Mouse (Mus musculus) B cell, adult (primary cell): ENCODE data around the gene Rap1gap. TPM values are rescaled to one million over a fixed set of nuclear protein-coding genes. Genes with fewer than 3 reads are reported as not detected.

Source experiments
- total RNA-seq: library from RNA; stranded (reverse); gene quantifications from 4 replicates; pipeline ENCODE4 v1.2.4, GENCODE M21; 2023; ENCODE audit not compliant: inconsistent age

Gene Rap1gap
- 8.6 to 15.2 TPM (median 12.3 TPM) in 4 replicates for total RNA-seq

DNA sequence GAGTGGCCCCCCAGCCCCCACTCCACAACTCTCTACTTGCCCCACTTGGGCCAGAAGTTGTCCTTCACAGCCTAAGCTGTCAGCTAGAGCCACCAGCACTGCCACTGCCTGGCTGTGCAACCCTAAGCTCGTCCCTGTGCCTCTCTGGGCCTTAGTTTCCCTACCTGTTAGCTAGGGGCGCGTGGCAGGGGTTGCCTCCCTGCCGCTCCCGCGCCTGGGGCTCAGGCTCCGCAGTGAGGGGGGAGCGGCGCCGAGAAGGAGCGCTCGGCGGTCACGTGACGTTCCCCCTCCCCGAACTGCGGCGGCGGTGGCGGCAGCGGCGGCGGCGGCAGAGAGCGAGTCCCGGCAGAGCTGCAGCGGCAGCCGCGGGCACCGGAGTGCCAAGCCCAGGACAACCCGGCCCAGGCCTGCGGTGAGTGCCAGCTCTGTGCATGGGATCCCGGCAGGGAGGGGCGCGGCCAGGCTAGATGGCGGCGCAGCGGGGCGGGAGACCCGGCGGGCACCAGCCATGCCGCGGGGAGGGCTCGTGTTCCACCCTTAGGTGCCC lies at the start of gene Rap1gap:
Gene Rap1gap, plus strand, starts transcription at position 294 of the 547 bp plus-strand sequence.

Other genes with a start within 250 kb of the Rap1gap start
- gene Cela3b, start 234.2 kb upstream of the Rap1gap start, total RNA-seq, result 0.96 to 1.3 TPM in 2 of 4 replicates, not detected in the others
- not detected in 4 replicates for gene 1700013G24Rik, start 211.4 kb upstream of the Rap1gap start, total RNA-seq
- gene Hspg2, start 196.0 kb upstream of the Rap1gap start, total RNA-seq, result 1.3 to 3.0 TPM (median 1.7 TPM) in 4 replicates
- not detected in 4 replicates for gene Ldlrad2, start 90.2 kb upstream of the Rap1gap start, total RNA-seq
- 217 to 247 TPM (median 231 TPM) in 4 replicates for gene Usp48, start 71.0 kb upstream of the Rap1gap start, total RNA-seq
- 43.8 to 47.0 TPM (median 45.5 TPM) in 4 replicates for gene Alpl, start 131.7 kb downstream of the Rap1gap start, total RNA-seq
- 19.6 to 29.4 TPM (median 28.7 TPM) in 4 replicates for gene Ece1, start 197.5 kb downstream of the Rap1gap start, total RNA-seq